Mouse (Mus musculus): ENCODE results near the gene 1700057G04Rik.

1700057G04Rik gene

DNA sequence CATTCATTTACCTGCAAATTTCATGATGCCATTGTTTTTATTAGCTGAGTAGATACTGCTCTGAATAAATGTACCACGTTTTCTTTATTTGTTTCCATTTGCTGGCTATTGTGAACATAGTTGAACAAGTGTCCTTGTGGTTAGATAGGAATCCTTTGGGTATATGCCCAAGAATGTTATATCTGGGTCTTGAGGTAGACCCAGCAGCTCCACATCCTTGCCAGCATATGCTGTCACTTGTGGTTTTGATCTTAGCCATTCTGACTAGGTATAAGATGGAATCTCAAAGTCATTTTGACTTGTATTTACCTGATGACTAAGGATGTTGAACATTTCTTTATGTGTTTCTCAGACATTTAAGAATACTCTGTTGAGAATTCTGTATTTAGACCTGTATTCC is 77.7 kb downstream of the 1700057G04Rik start:
- 77% methylated on average over 1 of the region's 1 CpGs for WGBS

DNA sequence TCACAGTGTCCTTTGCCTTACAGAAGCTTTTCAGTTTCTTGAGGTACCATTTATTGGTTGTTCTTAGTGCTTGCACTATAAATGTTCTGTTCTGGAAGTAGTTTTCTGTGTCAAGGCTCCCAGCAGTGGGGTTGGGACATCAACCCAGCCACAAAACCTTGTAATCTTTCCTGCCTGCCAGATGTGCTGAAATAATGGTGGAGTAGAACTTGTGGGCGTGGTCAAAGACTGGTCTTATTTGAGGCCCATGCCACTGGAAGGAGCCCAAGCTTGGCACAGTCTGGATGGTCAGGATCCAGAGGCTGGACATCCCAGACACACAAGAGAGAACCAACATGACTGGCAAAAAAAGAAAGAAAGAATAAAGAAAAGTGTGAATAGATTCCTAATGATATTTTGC is 78.2 kb downstream of the 1700057G04Rik start:
- 88% methylated on average over 1 of the region's 1 CpGs for WGBS

DNA sequence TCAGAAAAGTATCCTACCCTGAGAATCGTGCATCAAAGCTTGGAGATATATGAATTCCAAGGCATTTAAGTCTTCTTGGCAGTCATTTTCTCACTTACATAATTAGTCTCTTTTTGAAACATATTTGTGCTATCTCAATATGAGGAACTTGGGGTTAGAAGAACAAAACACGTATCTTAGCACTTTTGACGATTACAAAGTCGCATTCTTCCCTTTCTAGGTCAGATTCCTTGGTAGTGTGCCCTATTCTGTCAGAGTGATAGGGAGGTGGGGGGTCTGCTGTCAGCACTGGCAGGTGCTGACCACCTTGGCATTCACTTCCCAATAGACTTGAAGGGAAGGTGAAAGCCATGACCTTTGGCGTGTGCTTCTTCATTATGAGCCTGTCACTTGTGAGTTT is 93.5 kb downstream of the 1700057G04Rik start:
- WGBS = 60% methylated on average over 5 of the region's 5 CpGs

All from cerebral cortex, adult 2 months (tissue).